In genomic region chr10:128674469-128675008, GRCm38 (mm10) we compare ENCODE assay signal across 8 mouse cellular contexts. TPM values are rescaled to one million over a fixed set of nuclear protein-coding genes. Genes with fewer than 3 reads are reported as not detected.
DNase-seq lines count a peak whose midpoint lies in the region; ATAC-seq and TF ChIP-seq lines count a peak whose summit lies in the region.

No protein-coding gene starts in this region.

- no peak overlapping the region for H3K27ac ChIP-seq in ES-Bruce4 (ENCODE audit: insufficient read depth, low read length)
- peak overlapping the region; percentile 62; the same call in 1 of the 2 replicates for H3K27ac ChIP-seq in embryonic facial prominence, embryonic 12.5 days
- peak overlapping the region; percentile 65; the same call in 1 of the 2 replicates for H3K27ac ChIP-seq in hindbrain, embryonic 14.5 days
- H3K27ac ChIP-seq in liver, postnatal 0 days (ENCODE audit: low read depth) = peak overlapping the region; percentile 89

- WGBS in embryonic facial prominence, embryonic 12.5 days = 3% methylated on average over 9 of the region's 9 CpGs
- WGBS in hindbrain, embryonic 14.5 days = 3% methylated on average over 9 of the region's 9 CpGs
- WGBS in liver, postnatal 0 days (ENCODE audit: insufficient replicate concordance) = under 1% methylated on average over 9 of the region's 9 CpGs

- H3K4me1 ChIP-seq in ES-Bruce4 (ENCODE audit: control insufficient read depth, insufficient read depth, low read length) = no peaks in the 10 kb centered on the region
- H3K4me1 ChIP-seq in embryonic facial prominence, embryonic 12.5 days = peaks cover 12% of the 10 kb centered on the region; the same call in 1 of the 2 replicates
- H3K4me1 ChIP-seq in hindbrain, embryonic 14.5 days (replicated peaks; ENCODE audit: control insufficient read depth, insufficient read depth, low read length) = peaks cover 14% of the 10 kb centered on the region
- H3K4me1 ChIP-seq in liver, postnatal 0 days (ENCODE audit: insufficient read depth) = peaks cover 13% of the 10 kb centered on the region

- TF ChIP-seq POLR2A in ES-Bruce4 (IDR thresholded peaks at IDR 0.05; ENCODE audit: insufficient read depth, low read length) = no peak

- H3K4me3 ChIP-seq in ES-Bruce4 (ENCODE audit: low read depth, low read length) = peak overlapping the region; percentile 72
- H3K4me3 ChIP-seq in embryonic facial prominence, embryonic 12.5 days = peak overlapping the region; percentile 62
- H3K4me3 ChIP-seq in hindbrain, embryonic 14.5 days (replicated peaks; ENCODE audit: low read length) = peak overlapping the region; percentile 73
- peak overlapping the region; percentile 84 for H3K4me3 ChIP-seq in liver, postnatal 0 days (ENCODE audit: low read depth, low read length)

- TF ChIP-seq EP300 in ES-Bruce4 (IDR thresholded peaks at IDR 0.05; ENCODE audit: insufficient read depth, low read depth, low read length) = no peak
- TF ChIP-seq EP300 in liver, postnatal 0 days (IDR thresholded peaks at IDR 0.05; ENCODE audit: low read depth) = no peak

- peak; percentile 38 for DNase-seq in adrenal gland, adult 2 months
- no peak for DNase-seq in adrenal gland, postnatal 25 days
- peak; percentile 75 for DNase-seq in hindbrain, embryonic 14.5 days (ENCODE audit: low spot score)
- no peak for DNase-seq in liver, postnatal 0 days
- DNase-seq in frontal cortex, postnatal 10 days (ENCODE audit: low spot score in 2 of 2) = no peak

- H3K27me3 ChIP-seq in ES-Bruce4 (ENCODE audit: control insufficient read depth, insufficient read depth, low read length, poor library complexity, severe bottlenecking) = no peaks in the 10 kb centered on the region
- H3K27me3 ChIP-seq in embryonic facial prominence, embryonic 12.5 days = no peaks in the 10 kb centered on the region
- no peaks in the 10 kb centered on the region for H3K27me3 ChIP-seq in hindbrain, embryonic 14.5 days (ENCODE audit: control insufficient read depth, insufficient read depth, low read length)
- H3K27me3 ChIP-seq in liver, postnatal 0 days (ENCODE audit: insufficient read depth, low read length) = 0 out of 2 replicates have a peak, but pooled peaks cover 3% of the 10 kb centered on the region

- peaks cover 6% of the 10 kb centered on the region for H3K36me3 ChIP-seq in ES-Bruce4 (ENCODE audit: control insufficient read depth, insufficient read depth, low read length, poor library complexity, severe bottlenecking)
- H3K36me3 ChIP-seq in embryonic facial prominence, embryonic 12.5 days = peaks cover 12% of the 10 kb centered on the region
- H3K36me3 ChIP-seq in hindbrain, embryonic 14.5 days (replicated peaks; ENCODE audit: control insufficient read depth, insufficient read depth) = peaks cover 16% of the 10 kb centered on the region
- H3K36me3 ChIP-seq in liver, postnatal 0 days (replicated peaks; ENCODE audit: insufficient read depth, low read length) = peaks cover 3% of the 10 kb centered on the region

- H3K4me2 ChIP-seq in embryonic facial prominence, embryonic 12.5 days (replicated peaks) = peak overlapping the region; percentile 88
- peak overlapping the region; percentile 81 for H3K4me2 ChIP-seq in hindbrain, embryonic 14.5 days (replicated peaks)
- H3K4me2 ChIP-seq in liver, postnatal 0 days (ENCODE audit: low read depth, low read length) = peak overlapping the region; percentile 98

- no peak for TF ChIP-seq CTCF in ES-Bruce4 (IDR thresholded peaks at IDR 0.05; ENCODE audit: low read depth, low read length)
- TF ChIP-seq CTCF in liver, postnatal 0 days (IDR thresholded peaks at IDR 0.05; ENCODE audit: low read depth) = peak; percentile 77

- H3K9ac ChIP-seq in ES-Bruce4 (ENCODE audit: low read depth, poor library complexity, severe bottlenecking) = peak overlapping the region; percentile 33; the same call in 1 of the 2 replicates
- peak overlapping the region; percentile 66 for H3K9ac ChIP-seq in embryonic facial prominence, embryonic 12.5 days
- H3K9ac ChIP-seq in hindbrain, embryonic 14.5 days = peak overlapping the region; percentile 64
- peak overlapping the region; percentile 69 for H3K9ac ChIP-seq in liver, postnatal 0 days (replicated peaks)

- ATAC-seq in embryonic facial prominence, embryonic 12.5 days (ENCODE audit: insufficient number of reproducible peaks, insufficient read depth, low FRiP score, low TSS enrichment) = no peak
- no peak for ATAC-seq in hindbrain, embryonic 14.5 days (ENCODE audit: low FRiP score)
- ATAC-seq in liver, postnatal 0 days = peak; percentile 31; the same call in 1 of the 2 replicates
- ATAC-seq in neutrophil, adult 5-6 weeks (ENCODE audit: extremely low read depth, insufficient number of reproducible peaks, low FRiP score, poor library complexity, severe bottlenecking) = peak; percentile 42; the same call in 1 of the 2 replicates

- no peaks in the 10 kb centered on the region for H3K9me3 ChIP-seq in ES-Bruce4 (replicated peaks; ENCODE audit: control insufficient read depth, insufficient read depth, low read length, poor library complexity, severe bottlenecking)
- no peaks in the 10 kb centered on the region for H3K9me3 ChIP-seq in embryonic facial prominence, embryonic 12.5 days
- no peaks in the 10 kb centered on the region for H3K9me3 ChIP-seq in hindbrain, embryonic 14.5 days (ENCODE audit: control insufficient read depth, low read length)
- no peaks in the 10 kb centered on the region for H3K9me3 ChIP-seq in liver, postnatal 0 days (ENCODE audit: low read length)

RNA-seq across cellular contexts. Expression of gene Suox, which starts 0.7 kb away (rescaled TPM):
- total RNA-seq in adrenal gland, adult 2 months (2021) = 10 to 100 TPM; 29.2 to 32.7 TPM
- polyA plus RNA-seq in adrenal gland, adult 2 months (2012; rRNA removed) = 10.2 and 10.8 TPM in 2 replicates
- total RNA-seq in adrenal gland, postnatal 25 days (2021) = 18.8 and 21.1 TPM in 2 replicates
- polyA plus RNA-seq in ES-Bruce4 (2011; ENCODE audit: insufficient read depth, insufficient read length, low read depth, missing spikeins) = 14.3 and 14.4 TPM in 2 replicates
- 18.5 and 19.5 TPM in 2 replicates for polyA plus RNA-seq in embryonic facial prominence, embryonic 12.5 days (2016; fragmentation: Nextera tagmentation; extraction: Ambion mirVana)
- 11.5 and 12.7 TPM in 2 replicates for polyA plus RNA-seq in hindbrain, embryonic 14.5 days (2014; fragmentation: Nextera tagmentation; extraction: Ambion mirVana)
- 27.7 and 27.9 TPM in 2 replicates for polyA plus RNA-seq in liver, postnatal 0 days (2015; fragmentation: Nextera tagmentation; extraction: Ambion mirVana)
- total RNA-seq in neutrophil, adult 5-6 weeks (2017) = 4.3 and 6.2 TPM in 2 replicates

RNA-seq across cellular contexts. Expression of gene Rab5b, which starts 21.5 kb away (rescaled TPM):
- total RNA-seq in adrenal gland, adult 2 months (2021) = 100 to 1,000 TPM; 112 to 127 TPM
- polyA plus RNA-seq in adrenal gland, adult 2 months (2012; rRNA removed) = 46.5 and 69.5 TPM in 2 replicates
- 106 and 124 TPM in 2 replicates for total RNA-seq in adrenal gland, postnatal 25 days (2021)
- 79.0 and 83.6 TPM in 2 replicates for polyA plus RNA-seq in ES-Bruce4 (2011; ENCODE audit: insufficient read depth, insufficient read length, low read depth, missing spikeins)
- 80.0 and 85.6 TPM in 2 replicates for polyA plus RNA-seq in embryonic facial prominence, embryonic 12.5 days (2016; fragmentation: Nextera tagmentation; extraction: Ambion mirVana)
- 95.6 and 109 TPM in 2 replicates for polyA plus RNA-seq in hindbrain, embryonic 14.5 days (2014; fragmentation: Nextera tagmentation; extraction: Ambion mirVana)
- 23.0 and 26.2 TPM in 2 replicates for polyA plus RNA-seq in liver, postnatal 0 days (2015; fragmentation: Nextera tagmentation; extraction: Ambion mirVana)
- 129 and 132 TPM in 2 replicates for total RNA-seq in neutrophil, adult 5-6 weeks (2017)

RNA-seq across cellular contexts. Expression of gene Ikzf4, which starts 28.7 kb away (rescaled TPM):
- total RNA-seq in adrenal gland, adult 2 months (2021) = 1 to 10 TPM; 1.9 to 2.6 TPM
- 3.1 and 3.5 TPM in 2 replicates for polyA plus RNA-seq in adrenal gland, adult 2 months (2012; rRNA removed)
- 1.5 and 2.0 TPM in 2 replicates for total RNA-seq in adrenal gland, postnatal 25 days (2021)
- 9.8 and 11.6 TPM in 2 replicates for polyA plus RNA-seq in ES-Bruce4 (2011; ENCODE audit: insufficient read depth, insufficient read length, low read depth, missing spikeins)
- 5.5 and 6.6 TPM in 2 replicates for polyA plus RNA-seq in embryonic facial prominence, embryonic 12.5 days (2016; fragmentation: Nextera tagmentation; extraction: Ambion mirVana)
- polyA plus RNA-seq in hindbrain, embryonic 14.5 days (2014; fragmentation: Nextera tagmentation; extraction: Ambion mirVana) = 17.2 and 18.1 TPM in 2 replicates
- polyA plus RNA-seq in liver, postnatal 0 days (2015; fragmentation: Nextera tagmentation; extraction: Ambion mirVana) = 0.18 and 0.40 TPM in 2 replicates
- 0.35 TPM in 1 of 2 replicates, not detected in the other for total RNA-seq in neutrophil, adult 5-6 weeks (2017)

RNA-seq across cellular contexts. Expression of gene Pmel, which starts 29.5 kb away (rescaled TPM):
- total RNA-seq in adrenal gland, adult 2 months (2021) = 1 to 10 TPM in 1 of 2 experiments, under 1 TPM in 1; 0.86 to 1.0 TPM
- polyA plus RNA-seq in adrenal gland, adult 2 months (2012; rRNA removed) = 0.30 and 0.76 TPM in 2 replicates
- 1.5 and 2.2 TPM in 2 replicates for total RNA-seq in adrenal gland, postnatal 25 days (2021)
- 3.0 TPM in 2 replicates for polyA plus RNA-seq in ES-Bruce4 (2011; ENCODE audit: insufficient read depth, insufficient read length, low read depth, missing spikeins)
- 26.3 and 48.0 TPM in 2 replicates for polyA plus RNA-seq in embryonic facial prominence, embryonic 12.5 days (2016; fragmentation: Nextera tagmentation; extraction: Ambion mirVana)
- polyA plus RNA-seq in hindbrain, embryonic 14.5 days (2014; fragmentation: Nextera tagmentation; extraction: Ambion mirVana) = 0.79 and 0.85 TPM in 2 replicates
- 0.46 and 0.69 TPM in 2 replicates for polyA plus RNA-seq in liver, postnatal 0 days (2015; fragmentation: Nextera tagmentation; extraction: Ambion mirVana)
- total RNA-seq in neutrophil, adult 5-6 weeks (2017) = not detected in 2 replicates

RNA-seq across cellular contexts. Expression of gene Cdk2, which starts 30.3 kb away (rescaled TPM):
- 10 to 100 TPM; 12.6 to 16.2 TPM for total RNA-seq in adrenal gland, adult 2 months (2021)
- 10.5 and 10.7 TPM in 2 replicates for polyA plus RNA-seq in adrenal gland, adult 2 months (2012; rRNA removed)
- total RNA-seq in adrenal gland, postnatal 25 days (2021) = 27.4 and 29.0 TPM in 2 replicates
- polyA plus RNA-seq in ES-Bruce4 (2011; ENCODE audit: insufficient read depth, insufficient read length, low read depth, missing spikeins) = 81.4 and 82.7 TPM in 2 replicates
- 134 and 143 TPM in 2 replicates for polyA plus RNA-seq in embryonic facial prominence, embryonic 12.5 days (2016; fragmentation: Nextera tagmentation; extraction: Ambion mirVana)
- 17.1 and 21.0 TPM in 2 replicates for polyA plus RNA-seq in hindbrain, embryonic 14.5 days (2014; fragmentation: Nextera tagmentation; extraction: Ambion mirVana)
- 29.8 and 34.7 TPM in 2 replicates for polyA plus RNA-seq in liver, postnatal 0 days (2015; fragmentation: Nextera tagmentation; extraction: Ambion mirVana)
- total RNA-seq in neutrophil, adult 5-6 weeks (2017) = 38.6 and 40.6 TPM in 2 replicates

Comparison
In these comparisons a context has a peak if more than half of its experiments do, and no peak if none do; other contexts are left out.
1. DNase-seq: peak in adrenal gland, adult 2 months (single experiment) and hindbrain, embryonic 14.5 days (single experiment); none in adrenal gland, postnatal 25 days (single experiment), liver, postnatal 0 days (single experiment) and frontal cortex, postnatal 10 days (0 of 2).
2. ATAC-seq: peak in liver, postnatal 0 days (single experiment) and neutrophil, adult 5-6 weeks (single experiment); none in embryonic facial prominence, embryonic 12.5 days (single experiment) and hindbrain, embryonic 14.5 days (single experiment).
3. Peak in every context shown above with its lines, with median percentiles within 50 percentile points of each other: H3K4me3 ChIP-seq, H3K9ac ChIP-seq and H3K4me2 ChIP-seq.